Mouse (Mus musculus) heart, postnatal 36 days (tissue): ENCODE results near the gene Rwdd4a. TPM values are rescaled to one million over a fixed set of nuclear protein-coding genes. Genes with fewer than 3 reads are reported as not detected.

ENCODE experiments used
- DNase-seq, 2 experiments: peaks; one replicate each; pipeline ENCODE4 v3.0.0; 2021 to 2022
- intact Hi-C: fragments of 180-260 bp; cut with DNase I; formaldehyde crosslinking; loops from one replicate; pipeline ENCODE4 v1.15.1; 2025
- microRNA-seq, 2 experiments: library from miRNA; unstranded; fragments of <30 nt; microRNA quantifications; one replicate each; pipeline ENCODE4 v1.2.0; 2021; ENCODE audit warnings: borderline number of aligned reads in 2 of 2
- total RNA-seq, 2 experiments: library from RNA; stranded (reverse); gene quantifications; 2 replicates each; pipeline ENCODE4 v1.2.3; 2021

Rwdd4a gene
- total RNA-seq, 2 experiments from 2014 or later, result 59.3 TPM

DNA sequence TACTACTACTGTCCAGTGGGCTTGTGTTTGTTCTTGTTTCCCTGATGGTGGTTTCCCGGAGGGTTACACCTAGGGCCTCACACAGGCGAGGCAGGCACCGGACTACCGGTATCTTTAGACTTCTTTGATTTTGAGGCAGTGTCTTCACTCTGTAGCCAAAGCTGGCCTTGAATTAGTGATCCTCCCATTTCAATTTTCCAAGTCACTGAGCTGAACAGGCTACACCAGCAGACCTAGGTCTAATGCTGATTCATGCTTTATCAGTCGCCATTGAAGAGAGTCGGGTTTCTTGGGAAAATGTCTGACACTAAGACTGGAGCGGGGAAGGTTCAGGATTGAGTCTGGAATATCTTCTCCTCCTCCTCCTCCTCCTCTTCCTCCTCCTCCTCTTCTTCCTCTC, 40.0 kb downstream of the Rwdd4a start:
- intact Hi-C loops, result no loop called here

DNA sequence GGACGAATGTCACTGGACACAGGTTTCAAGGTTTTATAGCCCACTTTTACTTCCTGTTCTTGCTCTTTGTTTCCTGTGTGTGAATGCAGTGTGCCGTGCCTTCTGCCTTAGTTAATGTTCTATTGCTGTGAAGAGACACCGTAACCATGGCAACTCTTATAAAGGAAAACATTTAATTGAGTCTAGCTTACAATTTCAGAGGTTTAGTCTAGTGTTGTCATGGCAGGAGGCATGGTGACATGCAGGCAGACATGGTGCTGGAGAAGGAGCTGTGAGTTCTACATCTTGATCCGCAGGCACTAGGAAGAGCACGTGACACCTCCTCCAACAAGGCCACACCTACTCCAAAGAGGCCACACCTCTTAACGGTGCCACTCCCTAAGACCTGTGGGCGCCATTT, 48.0 kb downstream of the Rwdd4a start:
- DNase-seq, result no peak
- intact Hi-C loops, result no loop called here

More for the DNA sequence above, 40.0 kb downstream of the Rwdd4a start:
- DNase-seq, result no peak

DNA sequence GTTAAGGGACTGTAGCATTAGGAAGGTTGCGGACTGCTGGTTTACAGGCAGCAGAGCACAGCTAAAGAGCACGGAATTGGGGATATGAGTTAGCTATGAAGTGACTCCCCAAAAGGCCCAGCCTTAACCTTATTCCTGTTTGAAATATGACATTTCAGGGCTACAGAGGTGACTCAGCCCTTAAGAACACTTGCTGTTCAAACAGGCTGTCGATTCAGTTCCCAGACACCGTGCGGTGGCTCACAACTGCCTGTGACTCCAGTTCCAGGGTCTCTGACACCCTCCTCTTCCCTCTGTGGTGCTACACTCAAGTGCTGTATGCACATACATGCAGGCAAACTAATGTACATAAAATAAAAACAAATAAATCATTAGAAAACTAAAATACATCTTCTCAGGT, 55.2 kb downstream of the Rwdd4a start:
- intact Hi-C loops, result no loop called here
- no peak for DNase-seq

DNA sequence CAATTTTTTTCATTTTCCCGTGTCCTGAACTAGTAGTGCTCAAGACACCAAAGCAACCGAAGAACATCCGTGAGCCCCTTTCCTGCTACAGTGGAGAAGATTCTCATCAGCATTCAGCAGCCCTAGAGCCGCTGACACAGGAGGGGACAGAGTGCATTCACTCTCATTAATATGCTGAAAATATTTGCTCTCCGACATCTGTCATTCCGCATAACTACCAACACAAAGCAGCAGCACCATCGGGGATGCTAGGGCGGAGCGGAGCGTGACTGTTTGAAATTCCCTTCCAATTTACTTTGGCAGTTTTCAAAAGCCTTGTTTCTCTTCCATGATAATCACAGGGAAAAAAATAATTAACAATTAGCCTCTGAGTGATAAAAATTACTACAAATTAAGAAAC, 56.9 kb downstream of the Rwdd4a start:
- no peak for DNase-seq
- intact Hi-C loops, result no loop called here

- no peak for DNase-seq
- intact Hi-C loops, result no loop called here
Measured at GRCm38 (mm10) chr8:47600664-47601063, 67.2 kb downstream of the Rwdd4a start.

Small RNA genes within 50 kb of the gene (microRNA-seq; reads per million reads assigned to microRNA genes)
- 0 reads per million in 2 experiments for gene Gm27409

Other genes starting within 250 kb of the Rwdd4a start
- gene Stox2, start 87.3 kb upstream of the Rwdd4a start, total RNA-seq, result 10 to 100 TPM; 10.1 to 13.6 TPM
- 10 to 100 TPM; 20.3 to 21.0 TPM for gene Trappc11, start 194 bp upstream of the Rwdd4a start, total RNA-seq
- gene Ing2, start 141.9 kb downstream of the Rwdd4a start, total RNA-seq, result 1 to 10 TPM; 6.5 to 6.8 TPM
- gene Cdkn2aip, start 180.3 kb downstream of the Rwdd4a start, total RNA-seq, result 1 to 10 TPM; 9.8 TPM